Mouse (Mus musculus): ENCODE data around the gene Foxn2.

DNA sequence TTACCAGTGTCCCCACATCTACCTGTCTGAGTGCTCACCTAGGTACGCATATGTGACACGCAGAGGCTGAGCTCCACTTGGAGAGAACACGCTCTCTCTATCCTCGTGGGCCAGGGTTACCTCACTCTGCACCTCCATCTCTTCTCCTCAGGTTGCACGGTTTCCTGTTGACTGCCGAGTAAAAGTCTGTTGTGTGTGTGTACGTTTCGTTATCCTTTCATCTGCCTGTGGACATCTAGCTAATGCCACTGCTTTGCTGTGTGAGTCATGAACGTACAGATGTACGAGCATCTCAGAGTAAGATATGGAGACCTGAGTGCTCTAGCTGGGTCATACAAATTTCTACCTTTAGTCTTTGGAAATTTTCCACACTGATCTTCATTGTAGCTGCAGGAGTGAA, 39.9 kb downstream of the Foxn2 start:
- TF ChIP-seq CTCF (IDR thresholded peaks at IDR 0.05; ENCODE audit: insufficient read depth, low read length) (no peak), POLR2A (IDR thresholded peaks at IDR 0.05; ENCODE audit: borderline replicate concordance, extremely low read depth, low read depth, low read length) (no peak)
